In genomic region chr10:118862233-118862632, GRCm38 (mm10) we compare ENCODE assay signal across 29 mouse cellular contexts. TPM values are rescaled to one million over a fixed set of nuclear protein-coding genes. Genes with fewer than 3 reads are reported as not detected.
DNase-seq lines count a peak whose midpoint lies in the region; ATAC-seq and TF ChIP-seq lines count a peak whose summit lies in the region.
"Had no signal": no experiment of that assay in that cellular context is flagged by ENCODE, and none has a peak within 500 bp of the region (broad histone marks: within the 10 kb centered on the region; RNA-seq: fewer than 3 reads in every experiment).

No protein-coding gene starts in this region.

- peak overlapping the region; percentile 72 for H3K27ac ChIP-seq in heart, adult 2 months
- peak overlapping the region; percentile 70 for H3K27ac ChIP-seq in heart, postnatal 0 days (ENCODE audit: low read depth)
- no peak overlapping the region for H3K27ac ChIP-seq in heart, embryonic 10.5 days
- no peak overlapping the region for H3K27ac ChIP-seq in lung, postnatal 0 days (ENCODE audit: low read length)
- H3K27ac ChIP-seq in intestine, postnatal 0 days (ENCODE audit: low read depth, low read length), result peak overlapping the region; percentile 77; the same call in 1 of the 2 replicates
- H3K27ac ChIP-seq: embryonic facial prominence, embryonic 10.5 days; embryonic facial prominence, embryonic 15.5 days; forebrain, embryonic 12.5 days; hindbrain, embryonic 13.5 days; limb, embryonic 10.5 days; limb, embryonic 15.5 days; liver, embryonic 14.5 days; neural tube, embryonic 15.5 days had no signal

- TF ChIP-seq CTCF in heart, adult 2 months (IDR thresholded peaks at IDR 0.05), result no peak; the same call in 1 of the 2 replicates
- no peak for TF ChIP-seq CTCF in heart, postnatal 0 days (IDR thresholded peaks at IDR 0.05; ENCODE audit: low read depth)
- no peak for TF ChIP-seq CTCF in lung, postnatal 0 days (IDR thresholded peaks at IDR 0.05)
- TF ChIP-seq CTCF in intestine, postnatal 0 days (IDR thresholded peaks at IDR 0.05; ENCODE audit: low read depth), result peak; percentile 44

- no peaks in the 10 kb centered on the region for H3K27me3 ChIP-seq in heart, adult 2 months (ENCODE audit: control insufficient read depth, insufficient read depth, low read length)
- no peaks in the 10 kb centered on the region for H3K27me3 ChIP-seq in heart, postnatal 0 days (ENCODE audit: control insufficient read depth, insufficient read depth, low read length)
- no peaks in the 10 kb centered on the region for H3K27me3 ChIP-seq in heart, embryonic 10.5 days (ENCODE audit: insufficient read depth, poor library complexity, severe bottlenecking)
- H3K27me3 ChIP-seq in lung, postnatal 0 days (replicated peaks; ENCODE audit: insufficient read depth, low read length), result no peaks in the 10 kb centered on the region
- H3K27me3 ChIP-seq in intestine, postnatal 0 days (replicated peaks; ENCODE audit: control insufficient read depth, insufficient read depth, low read length), result no peaks in the 10 kb centered on the region
- H3K27me3 ChIP-seq: embryonic facial prominence, embryonic 15.5 days; forebrain, embryonic 12.5 days; hindbrain, embryonic 13.5 days; limb, embryonic 15.5 days; neural tube, embryonic 15.5 days had no signal

- no peak for DNase-seq in heart, adult 2 months
- DNase-seq in heart, adult 9 months (ENCODE audit: low spot score in 2 of 2), result no peak
- no peak for DNase-seq in heart, postnatal 0 days (ENCODE audit: low spot score)
- no peak for DNase-seq in heart, embryonic 10.5 days (ENCODE audit: low spot score)
- no peak for DNase-seq in lung, postnatal 0 days (ENCODE audit: low spot score)
- DNase-seq in lung, postnatal 4 days, result no peak
- no peak for DNase-seq in urinary bladder, postnatal 14 days (ENCODE audit: low spot score)
- DNase-seq: adrenal gland, adult 8-10 months; cerebellum, adult 2 months; cerebellum, postnatal 14 days; forebrain, postnatal 0 days; gastrocnemius, postnatal 14 days; kidney, adult 18-20 months; layer of hippocampus, adult 9-11 months; midbrain, embryonic 14.5 days; retina, postnatal 1 day; right cerebral cortex, postnatal 25 days; spleen, adult 18-20 months; thymus, adult 18-20 months; thymus, postnatal 25 days had no signal

- ATAC-seq in heart, postnatal 0 days (ENCODE audit: insufficient read depth, low read depth), result no peak
- ATAC-seq in lung, postnatal 0 days, result 0 out of 2 replicates have a peak, but pooled peaks have one; percentile 18
- ATAC-seq in intestine, postnatal 0 days, result no peak
- ATAC-seq: forebrain, postnatal 0 days had no signal

- peaks cover 15% of the 10 kb centered on the region for H3K36me3 ChIP-seq in heart, adult 2 months (ENCODE audit: control insufficient read depth, insufficient read depth, low read length)
- H3K36me3 ChIP-seq in heart, postnatal 0 days (replicated peaks; ENCODE audit: control insufficient read depth, insufficient read depth, low read length), result peaks cover 72% of the 10 kb centered on the region
- H3K36me3 ChIP-seq in heart, embryonic 10.5 days, result peaks cover 76% of the 10 kb centered on the region
- H3K36me3 ChIP-seq in lung, postnatal 0 days (ENCODE audit: insufficient read depth, low read length), result peaks cover 29% of the 10 kb centered on the region
- peaks cover 57% of the 10 kb centered on the region for H3K36me3 ChIP-seq in intestine, postnatal 0 days (ENCODE audit: control insufficient read depth, insufficient read depth)

- TF ChIP-seq POLR2A in heart, adult 2 months (IDR thresholded peaks at IDR 0.05; ENCODE audit: insufficient read depth, low read depth, low read length), result no peak

- intact Hi-C loops in heart, adult 2 months (cut with DNase I), result no loop called here

- no peak for TF ChIP-seq EP300 in heart, adult 2 months (IDR thresholded peaks at IDR 0.05; ENCODE audit: insufficient read depth, low read depth, low read length)
- no peak for TF ChIP-seq EP300 in heart, postnatal 0 days (IDR thresholded peaks at IDR 0.05; ENCODE audit: low read depth)
- peak; percentile 54 for TF ChIP-seq EP300 in lung, postnatal 0 days (IDR thresholded peaks at IDR 0.05)

- 0 out of 2 replicates have a peak, but pooled peaks cover 3% of the 10 kb centered on the region for H3K79me2 ChIP-seq in heart, adult 2 months (replicated peaks; ENCODE audit: control insufficient read depth, insufficient read depth, low read length)

- no peak overlapping the region for H3K4me2 ChIP-seq in heart, postnatal 0 days (ENCODE audit: low read depth, low read length)
- H3K4me2 ChIP-seq in lung, postnatal 0 days (replicated peaks; ENCODE audit: low read depth, low read length), result no peak overlapping the region
- H3K4me2 ChIP-seq in intestine, postnatal 0 days (replicated peaks; ENCODE audit: low read depth), result peak overlapping the region; percentile 35; the same call in 1 of the 2 replicates
- H3K4me2 ChIP-seq: embryonic facial prominence, embryonic 15.5 days; forebrain, embryonic 12.5 days; hindbrain, embryonic 13.5 days; limb, embryonic 15.5 days; neural tube, embryonic 15.5 days had no signal

- no peak overlapping the region for H3K9ac ChIP-seq in heart, adult 2 months (ENCODE audit: low read depth, low read length)
- H3K9ac ChIP-seq in heart, postnatal 0 days (replicated peaks; ENCODE audit: low read depth, low read length), result no peak overlapping the region
- no peak overlapping the region for H3K9ac ChIP-seq in lung, postnatal 0 days (replicated peaks; ENCODE audit: low read depth)
- H3K9ac ChIP-seq in intestine, postnatal 0 days (ENCODE audit: low read depth, low read length), result no peak overlapping the region
- H3K9ac ChIP-seq: embryonic facial prominence, embryonic 15.5 days; forebrain, embryonic 12.5 days; forebrain, postnatal 0 days; hindbrain, embryonic 13.5 days; limb, embryonic 15.5 days; liver, embryonic 14.5 days; neural tube, embryonic 15.5 days had no signal

- no peaks in the 10 kb centered on the region; the same call in none of the 2 replicates for H3K9me3 ChIP-seq in heart, postnatal 0 days (replicated peaks; ENCODE audit: control insufficient read depth, low read length)
- H3K9me3 ChIP-seq in heart, embryonic 10.5 days, result 0 out of 2 replicates have a peak, but pooled peaks cover 3% of the 10 kb centered on the region
- H3K9me3 ChIP-seq in lung, postnatal 0 days (ENCODE audit: low read length), result peaks cover 17% of the 10 kb centered on the region
- no peaks in the 10 kb centered on the region for H3K9me3 ChIP-seq in intestine, postnatal 0 days (ENCODE audit: control insufficient read depth)

- WGBS in heart, adult 2 months, result 19% methylated on average over 4 of the region's 4 CpGs
- WGBS in heart, postnatal 0 days, result 17% methylated on average over 4 of the region's 4 CpGs
- 51% methylated on average over 4 of the region's 4 CpGs for WGBS in heart, embryonic 10.5 days
- 42% methylated on average over 4 of the region's 4 CpGs for WGBS in lung, postnatal 0 days
- 51% methylated on average over 4 of the region's 4 CpGs for WGBS in intestine, postnatal 0 days

- H3K4me1 ChIP-seq in heart, adult 2 months (ENCODE audit: control insufficient read depth, insufficient read depth, low read length), result peaks cover 7% of the 10 kb centered on the region
- peaks cover 40% of the 10 kb centered on the region for H3K4me1 ChIP-seq in heart, postnatal 0 days (ENCODE audit: control insufficient read depth, insufficient read depth)
- peaks cover 51% of the 10 kb centered on the region for H3K4me1 ChIP-seq in heart, embryonic 10.5 days
- H3K4me1 ChIP-seq in lung, postnatal 0 days (ENCODE audit: insufficient read depth, low read depth, low read length), result peaks cover 9% of the 10 kb centered on the region; the same call in 1 of the 2 replicates
- peaks cover 13% of the 10 kb centered on the region; the same call in 1 of the 2 replicates for H3K4me1 ChIP-seq in intestine, postnatal 0 days (replicated peaks; ENCODE audit: control insufficient read depth, insufficient read depth, low read length)

- no peak overlapping the region for H3K4me3 ChIP-seq in heart, adult 2 months
- no peak overlapping the region for H3K4me3 ChIP-seq in heart, postnatal 0 days (ENCODE audit: low read depth, low read length)
- H3K4me3 ChIP-seq in heart, embryonic 10.5 days, result no peak overlapping the region
- no peak overlapping the region for H3K4me3 ChIP-seq in lung, postnatal 0 days (ENCODE audit: low read depth, low read length)
- no peak overlapping the region for H3K4me3 ChIP-seq in intestine, postnatal 0 days (ENCODE audit: low read depth, low read length)
- H3K4me3 ChIP-seq: embryonic facial prominence, embryonic 10.5 days; embryonic facial prominence, embryonic 15.5 days; forebrain, embryonic 12.5 days; hindbrain, embryonic 13.5 days; limb, embryonic 10.5 days; limb, embryonic 15.5 days; neural tube, embryonic 15.5 days had no signal

RNA-seq across cellular contexts. Expression of gene Dyrk2, which starts 7.8 kb away (rescaled TPM):
- 10 to 100 TPM; 32.4 to 42.1 TPM for total RNA-seq in heart, adult 2 months (2021)
- 12.1 and 23.2 TPM in 2 replicates for polyA plus RNA-seq in heart, adult 2 months (2012; rRNA removed)
- 45.5 and 65.7 TPM in 2 replicates for total RNA-seq in heart, postnatal 0 days (2014; rRNA removed; ENCODE audit: low replicate concordance)
- 6.8 and 9.8 TPM in 2 replicates for polyA plus RNA-seq in heart, postnatal 0 days (2015; fragmentation: Nextera tagmentation; extraction: Ambion mirVana)
- 9.3 and 11.4 TPM in 2 replicates for polyA plus RNA-seq in heart, embryonic 10.5 days (2016; fragmentation: Nextera tagmentation; extraction: Ambion mirVana)
- polyA plus RNA-seq in lung, postnatal 0 days (2015; fragmentation: Nextera tagmentation; extraction: Ambion mirVana), result 7.0 and 9.4 TPM in 2 replicates
- 13.0 and 16.1 TPM in 2 replicates for polyA plus RNA-seq in intestine, postnatal 0 days (2015; fragmentation: Nextera tagmentation; extraction: Ambion mirVana)

Comparison
In these comparisons a context has a peak if more than half of its experiments do, and no peak if none do; other contexts are left out.
1. H3K27ac ChIP-seq: peak in heart, adult 2 months (single experiment), heart, postnatal 0 days (single experiment) and intestine, postnatal 0 days (single experiment); none in heart, embryonic 10.5 days (single experiment) and lung, postnatal 0 days (single experiment).